Mouse (Mus musculus): ENCODE measurements around the gene Olfr154.
"Not testable (repeated sequence)": the region's sequence is repeated elsewhere in the genome, so short reads cannot be mapped to it uniquely, and the experiment has no call there.

Gene Olfr154

GRCm38 (mm10) chr2:85664355-85664754 lies at the start of gene Olfr154:
Gene Olfr154 (minus strand): TSS chr2:85664455.
- not testable (repeated sequence) for DNase-seq (ENCODE audit: low read depth, low spot score)

- no peak for DNase-seq (ENCODE audit: low read depth, low spot score)
Measured at GRCm38 (mm10) chr2:85711159-85711558, 46.9 kb upstream of the Olfr154 start.

GRCm38 (mm10) chr2:85710680-85711079 lies 46.4 kb upstream of the Olfr154 start:
- not testable (repeated sequence) for DNase-seq (ENCODE audit: low read depth, low spot score)

GRCm38 (mm10) chr2:85689131-85689530 lies 24.9 kb upstream of the Olfr154 start, which contains the start of gene Olfr1008:
Gene Olfr1008 (plus strand): TSS chr2:85689431.
- no peak for DNase-seq (ENCODE audit: low read depth, low spot score)

- no peak for DNase-seq (ENCODE audit: low read depth, low spot score)
Measured at GRCm38 (mm10) chr2:85678667-85679066, 14.4 kb upstream of the Olfr154 start, which contains the start of gene Olfr1006. Gene Olfr1006 (minus strand): TSS chr2:85678767.

- no peak for DNase-seq (ENCODE audit: low read depth, low spot score)
Measured at GRCm38 (mm10) chr2:85650604-85651003, 13.7 kb downstream of the Olfr154 start, which contains the start of gene Olfr1002. Gene Olfr1002 (minus strand): TSS chr2:85650704.

All from brain, embryonic 18.5 days (tissue).